Mouse (Mus musculus) kidney, embryonic 15.5 days (tissue): ENCODE data around the gene Hsf4. TPM values are rescaled to one million over a fixed set of nuclear protein-coding genes. Genes with fewer than 3 reads are reported as not detected.
A peak's percentile ranks its signal among the peaks of the same experiment; 100 is the strongest.
"Not testable (repeated sequence)": the region's sequence is repeated elsewhere in the genome, so short reads cannot be mapped to it uniquely, and the experiment has no call there.

Experiments
- ATAC-seq: fragments of 200-750 bp; cut with Nextera tagmentation; replicated peaks from 2 replicates; pipeline ENCODE4 v1.8.0; 2017; ENCODE audit warnings: moderate TSS enrichment; ENCODE audit not compliant: low FRiP score
- H3K27ac ChIP-seq: fragments of 300-500 bp; sonication (generic); 2 replicates; pipeline ENCODE4 v1.5.1; 2015; ENCODE audit warnings: mild to moderate bottlenecking, inconsistent platforms
- H3K27me3 ChIP-seq: fragments of 300-500 bp; sonication (generic); 2 replicates; pipeline ENCODE4 v1.6.1; 2015; ENCODE audit warnings: inconsistent platforms
- H3K36me3 ChIP-seq: fragments of 300-500 bp; sonication (generic); 2 replicates; pipeline ENCODE4 v1.6.1; 2015; ENCODE audit warnings: inconsistent platforms
- H3K4me1 ChIP-seq: fragments of 300-500 bp; sonication (generic); 2 replicates; pipeline ENCODE4 v1.6.1; 2015; ENCODE audit warnings: inconsistent platforms
- H3K4me2 ChIP-seq: fragments of 300-500 bp; sonication (generic); 2 replicates; pipeline ENCODE4 v1.6.1; 2015; ENCODE audit warnings: moderate library complexity, mild to moderate bottlenecking, inconsistent platforms
- H3K4me3 ChIP-seq: fragments of 300-500 bp; sonication (generic); replicated peaks from 2 replicates; pipeline ENCODE4 v1.5.1; 2015; ENCODE audit warnings: mild to moderate bottlenecking, inconsistent platforms
- H3K9ac ChIP-seq: fragments of 300-500 bp; sonication (generic); 2 replicates; pipeline ENCODE4 v1.6.1; 2015; ENCODE audit warnings: mild to moderate bottlenecking, inconsistent platforms
- H3K9me3 ChIP-seq: fragments of 300-500 bp; sonication (generic); replicated peaks from 2 replicates; pipeline ENCODE4 v1.6.1; 2016; ENCODE audit warnings: inconsistent platforms
- WGBS: fragments of 180-500 bp; shearing (Covaris S2); methylation state at CpG from one replicate; pipeline ENCODE4 v1.1.7; 2015; ENCODE audit warnings: mixed read lengths; 5-methylcytosine and 5-hydroxymethylcytosine counted together
- polyA plus RNA-seq: library from polyadenylated mRNA; unstranded; fragments of >200 nt; fragmentation: Nextera tagmentation; extraction: Ambion mirVana; gene quantifications from 2 replicates; pipeline ENCODE4 v1.2.1, GENCODE M21; 2015

Hsf4 gene
- polyA plus RNA-seq = 0.12 and 0.13 TPM in 2 replicates

GRCm38 (mm10) chr8:105269461-105269947 is at the start of gene Hsf4:
Gene Hsf4 (plus strand): TSS chr8:105269801.
- ATAC-seq = 0 out of 2 replicates have a peak, but pooled peaks have one; percentile 9
- Histone ChIP-seq H3K9me3 (no peaks in the 10 kb centered on the region), H3K27ac (no peak within 1 kb of the TSS), H3K4me1 (peaks cover 46% of the 10 kb centered on the region), H3K27me3 (peaks cover 99% of the 10 kb centered on the region), H3K4me3 (peak within 1 kb of the TSS; percentile 53), H3K4me2 (peak within 1 kb of the TSS; percentile 92), H3K9ac (peak within 1 kb of the TSS; percentile 35; the same call in 1 of the 2 replicates), H3K36me3 (no peaks in the 10 kb centered on the region)
- WGBS = under 1% methylated on average over 42 of the region's 42 CpGs

GRCm38 (mm10) chr8:105223850-105224249 is 45.8 kb upstream of the Hsf4 start:
- no peak overlapping the region for H3K4me3 ChIP-seq
- H3K4me1 ChIP-seq = peaks cover 16% of the 10 kb centered on the region
- WGBS = 83% methylated on average over 7 of the region's 7 CpGs
- H3K27me3 ChIP-seq = no peaks in the 10 kb centered on the region
- no peak for ATAC-seq
- H3K9me3 ChIP-seq = no peaks in the 10 kb centered on the region
- H3K27ac ChIP-seq = peak overlapping the region; percentile 90; the same call in 1 of the 2 replicates
- no peak overlapping the region for H3K4me2 ChIP-seq
- H3K36me3 ChIP-seq = no peaks in the 10 kb centered on the region
- H3K9ac ChIP-seq = no peak overlapping the region

- Histone ChIP-seq H3K9ac (peak within 1 kb of the TSS; percentile 89), H3K27me3 (no peaks in the 10 kb centered on the region), H3K4me3 (peak within 1 kb of the TSS; percentile 83), H3K4me1 (peaks cover 16% of the 10 kb centered on the region), H3K36me3 (no peaks in the 10 kb centered on the region), H3K9me3 (no peaks in the 10 kb centered on the region), H3K4me2 (peak within 1 kb of the TSS; percentile 79), H3K27ac (peak within 1 kb of the TSS; percentile 90)
- peak; percentile 96 for ATAC-seq
- 2% methylated on average over 34 of the region's 34 CpGs for WGBS
Observed at GRCm38 (mm10) chr8:105224413-105225271, 45.0 kb upstream of the Hsf4 start, which contains the start of gene D230025D16Rik. Gene D230025D16Rik (plus strand): TSS chr8:105225145.

- H3K27ac ChIP-seq = peak overlapping the region; percentile 87
- no peaks in the 10 kb centered on the region for H3K36me3 ChIP-seq
- H3K4me2 ChIP-seq = peak overlapping the region; percentile 79
- no peaks in the 10 kb centered on the region for H3K9me3 ChIP-seq
- H3K9ac ChIP-seq = peak overlapping the region; percentile 89
- H3K4me1 ChIP-seq = peaks cover 16% of the 10 kb centered on the region
- WGBS = 0% methylated on average over 27 of the region's 27 CpGs
- ATAC-seq = no peak; the same call in 1 of the 2 replicates
- no peaks in the 10 kb centered on the region for H3K27me3 ChIP-seq
- peak overlapping the region; percentile 83 for H3K4me3 ChIP-seq
Observed at GRCm38 (mm10) chr8:105225272-105225593, 44.4 kb upstream of the Hsf4 start.

- no peaks in the 10 kb centered on the region for H3K9me3 ChIP-seq
- H3K9ac ChIP-seq = peak overlapping the region; percentile 89
- H3K27me3 ChIP-seq = no peaks in the 10 kb centered on the region
- peak overlapping the region; percentile 79 for H3K4me2 ChIP-seq
- H3K27ac ChIP-seq = no peak overlapping the region
- H3K4me3 ChIP-seq = peak overlapping the region; percentile 83
- 17% methylated on average over 6 of the region's 6 CpGs for WGBS
- no peak for ATAC-seq
- no peaks in the 10 kb centered on the region for H3K36me3 ChIP-seq
- peaks cover 16% of the 10 kb centered on the region for H3K4me1 ChIP-seq
Observed at GRCm38 (mm10) chr8:105225917-105226316, 43.7 kb upstream of the Hsf4 start.

- peaks cover 32% of the 10 kb centered on the region for H3K36me3 ChIP-seq
- no peaks in the 10 kb centered on the region for H3K9me3 ChIP-seq
- H3K4me1 ChIP-seq = no peaks in the 10 kb centered on the region
- no peak overlapping the region for H3K27ac ChIP-seq
- no peaks in the 10 kb centered on the region for H3K27me3 ChIP-seq
- ATAC-seq = no peak
- 85% methylated on average over 12 of the region's 12 CpGs for WGBS
- no peak overlapping the region for H3K4me2 ChIP-seq
- no peak overlapping the region for H3K4me3 ChIP-seq
- no peak overlapping the region for H3K9ac ChIP-seq
Observed at GRCm38 (mm10) chr8:105231503-105232320, 37.9 kb upstream of the Hsf4 start.

GRCm38 (mm10) chr8:105232321-105232693 is 37.3 kb upstream of the Hsf4 start:
- H3K27ac ChIP-seq, H3K27me3 ChIP-seq, H3K4me2 ChIP-seq, H3K9ac ChIP-seq, ATAC-seq, H3K4me3 ChIP-seq, H3K4me1 ChIP-seq, H3K9me3 ChIP-seq: not testable (repeated sequence)
- 90% methylated on average over 4 of the region's 4 CpGs for WGBS
- peaks cover 33% of the 10 kb centered on the region for H3K36me3 ChIP-seq

GRCm38 (mm10) chr8:105233126-105233935 is 36.3 kb upstream of the Hsf4 start:
- Histone ChIP-seq H3K27me3 (no peaks in the 10 kb centered on the region), H3K9ac (no peak overlapping the region), H3K4me2 (no peak overlapping the region), H3K27ac (no peak overlapping the region), H3K9me3 (no peaks in the 10 kb centered on the region), H3K4me1 (no peaks in the 10 kb centered on the region), H3K36me3 (peaks cover 39% of the 10 kb centered on the region), H3K4me3 (no peak overlapping the region)
- 57% methylated on average over 1 of the region's 1 CpGs for WGBS
- no peak for ATAC-seq

- WGBS = 82% methylated on average over 1 of the region's 1 CpGs
Observed at GRCm38 (mm10) chr8:105235206-105235605, 34.4 kb upstream of the Hsf4 start.

GRCm38 (mm10) chr8:105237442-105238142 is 32.0 kb upstream of the Hsf4 start:
- no peaks in the 10 kb centered on the region for H3K27me3 ChIP-seq
- ATAC-seq = no peak
- peaks cover 76% of the 10 kb centered on the region for H3K36me3 ChIP-seq
- no peak overlapping the region for H3K9ac ChIP-seq
- H3K4me1 ChIP-seq = no peaks in the 10 kb centered on the region
- no peak overlapping the region for H3K4me3 ChIP-seq
- H3K4me2 ChIP-seq = no peak overlapping the region
- 83% methylated on average over 14 of the region's 14 CpGs for WGBS
- H3K27ac ChIP-seq = no peak overlapping the region
- no peaks in the 10 kb centered on the region for H3K9me3 ChIP-seq

More at GRCm38 (mm10) chr8:105235206-105235605, 34.4 kb upstream of the Hsf4 start:
- no peaks in the 10 kb centered on the region for H3K9me3 ChIP-seq
- H3K4me2 ChIP-seq = no peak overlapping the region
- H3K36me3 ChIP-seq = peaks cover 58% of the 10 kb centered on the region
- H3K9ac ChIP-seq = no peak overlapping the region
- H3K4me1 ChIP-seq = no peaks in the 10 kb centered on the region
- no peak overlapping the region for H3K4me3 ChIP-seq
- H3K27me3 ChIP-seq = no peaks in the 10 kb centered on the region
- H3K27ac ChIP-seq = no peak overlapping the region
- no peak for ATAC-seq

GRCm38 (mm10) chr8:105241016-105241415 is 28.6 kb upstream of the Hsf4 start:
- H3K9me3 ChIP-seq = no peaks in the 10 kb centered on the region
- no peaks in the 10 kb centered on the region for H3K4me1 ChIP-seq
- no peaks in the 10 kb centered on the region for H3K27me3 ChIP-seq
- no peak overlapping the region for H3K4me2 ChIP-seq
- ATAC-seq = no peak
- WGBS = 95% methylated on average over 7 of the region's 7 CpGs
- peaks cover 63% of the 10 kb centered on the region for H3K36me3 ChIP-seq
- no peak overlapping the region for H3K4me3 ChIP-seq
- H3K9ac ChIP-seq = no peak overlapping the region
- no peak overlapping the region for H3K27ac ChIP-seq
